Mouse (Mus musculus) embryo, embryonic 11 days (tissue): Measurements from ENCODE around the gene Foxn3.

Experiments
- DNase-seq: peaks from one replicate; pipeline ENCODE4 v3.0.0-alpha.2; 2015

Foxn3 gene

DNA sequence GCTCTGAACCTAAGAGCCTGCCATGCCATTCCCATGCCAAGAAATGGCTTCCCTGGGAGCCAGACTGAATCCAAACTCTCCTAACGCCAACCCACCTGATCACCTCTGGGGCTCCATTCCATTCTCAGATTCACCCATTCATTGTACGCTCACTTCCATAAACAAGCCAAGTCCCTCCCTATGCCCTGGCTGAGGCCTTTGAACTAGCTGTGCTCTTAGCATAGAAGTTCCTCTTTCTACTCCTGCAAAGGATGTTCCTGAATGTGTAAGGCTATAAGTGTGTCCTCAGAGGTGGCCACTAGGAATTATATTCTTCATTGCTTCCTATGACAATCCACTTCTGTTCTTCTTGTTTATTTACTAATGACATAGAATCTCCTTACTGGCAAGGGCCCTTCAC lies 40.5 kb downstream of the Foxn3 start:
- DNase-seq, result no peak

GRCm38 (mm10) chr12:99519862-99520261 lies 43.5 kb downstream of the Foxn3 start:
- DNase-seq, result no peak

GRCm38 (mm10) chr12:99519191-99519614 lies 44.2 kb downstream of the Foxn3 start:
- no peak for DNase-seq

DNA sequence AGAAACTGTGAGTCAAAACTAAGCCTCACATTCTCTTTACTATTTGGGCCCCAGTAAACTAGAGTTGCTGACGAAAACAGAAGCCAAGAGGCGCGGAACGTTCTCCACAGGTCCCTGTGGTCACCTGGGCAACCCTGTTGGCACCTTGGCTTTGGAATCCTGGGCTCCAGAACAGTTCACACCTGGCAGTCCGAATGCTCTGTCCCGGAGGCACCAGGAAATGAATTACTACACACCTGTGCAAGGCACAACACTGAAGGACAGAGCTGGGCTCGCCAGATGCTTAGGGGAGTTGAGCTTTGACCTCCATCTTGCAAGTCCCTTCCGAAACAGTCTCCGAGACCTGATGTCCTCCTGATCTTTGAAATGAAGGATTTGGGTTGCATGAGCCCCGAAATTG lies 44.7 kb downstream of the Foxn3 start:
- DNase-seq, result no peak

GRCm38 (mm10) chr12:99518126-99518525 lies 45.3 kb downstream of the Foxn3 start:
- DNase-seq, result no peak

DNA sequence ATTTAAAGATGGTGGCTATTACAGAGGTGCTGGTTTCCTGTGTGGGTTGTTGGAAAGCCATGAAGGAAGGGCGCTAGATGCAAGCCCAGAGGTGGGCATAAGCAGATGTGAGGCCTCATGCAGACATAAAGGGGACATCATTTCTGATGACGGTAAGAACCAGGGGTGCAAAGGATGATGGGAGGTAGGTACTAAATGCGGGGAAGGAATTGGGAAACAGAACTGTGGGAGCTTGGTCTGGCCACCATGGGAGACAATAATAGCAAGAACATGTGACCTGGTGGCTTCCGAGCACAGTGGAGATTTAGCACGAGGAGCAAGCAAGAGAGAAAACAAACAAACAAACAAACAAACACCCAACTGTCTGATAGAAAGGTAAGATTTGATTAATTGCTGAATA lies 46.1 kb downstream of the Foxn3 start:
- DNase-seq, result no peak

DNA sequence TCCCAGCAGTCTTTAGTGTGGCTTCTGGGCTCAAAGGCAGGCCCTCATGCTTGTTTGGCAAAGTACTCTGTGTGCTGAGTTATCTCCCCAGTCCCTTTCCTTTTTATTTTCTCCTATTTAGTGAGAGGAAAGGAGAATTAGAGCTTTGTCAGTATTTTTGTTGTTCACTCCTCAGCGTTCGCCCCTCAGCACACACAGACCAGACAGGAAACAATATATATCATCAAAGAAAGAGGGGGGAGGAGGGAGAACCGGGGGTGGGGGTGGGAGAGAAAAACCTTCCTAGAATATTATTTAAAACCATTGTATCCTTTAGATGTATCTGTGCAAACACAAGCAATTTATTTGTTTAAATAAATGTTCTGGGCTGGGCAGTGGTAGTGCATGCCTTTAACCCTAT lies 47.9 kb downstream of the Foxn3 start:
- no peak for DNase-seq

DNA sequence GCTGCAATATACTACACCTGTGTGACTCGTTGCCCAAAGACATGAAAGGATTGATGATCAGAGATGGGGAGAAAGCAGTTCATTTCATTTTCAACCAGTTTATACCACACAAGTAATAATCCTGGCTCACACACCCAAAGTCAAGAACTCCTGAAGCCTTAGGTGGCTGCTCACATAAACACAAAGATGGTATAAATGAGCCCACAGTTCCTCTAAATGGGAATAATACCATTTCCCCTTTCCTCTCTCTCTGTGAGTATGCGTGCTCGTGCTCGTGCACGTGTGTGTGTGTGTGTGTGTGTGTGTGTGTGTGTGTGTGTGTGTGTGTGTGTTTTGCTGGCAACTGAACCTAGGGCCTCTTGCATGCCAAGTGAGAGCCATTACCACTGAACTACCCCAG lies 51.7 kb downstream of the Foxn3 start:
- DNase-seq, result no peak

DNA sequence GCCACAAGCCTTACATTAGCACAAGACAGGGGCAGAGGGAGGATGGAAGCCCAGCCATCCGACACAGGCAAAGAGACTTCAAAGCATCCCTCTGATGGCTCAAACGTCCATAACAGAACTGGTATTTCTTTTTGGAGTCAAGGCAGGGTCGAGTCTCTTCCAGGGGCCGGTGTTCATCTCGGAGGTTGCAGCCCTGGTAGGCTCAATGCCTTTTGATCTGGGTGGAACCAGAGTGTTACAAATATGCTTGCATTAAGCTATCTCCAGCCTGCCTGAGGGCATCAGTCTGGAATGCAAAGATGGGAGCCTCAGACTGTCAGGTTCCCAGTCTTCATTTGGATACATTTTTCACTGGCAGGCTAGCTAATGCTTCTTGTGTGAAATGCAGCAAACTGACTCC lies 52.6 kb downstream of the Foxn3 start:
- no peak for DNase-seq

GRCm38 (mm10) chr12:99502225-99502624 lies 61.2 kb downstream of the Foxn3 start:
- DNase-seq, result no peak

GRCm38 (mm10) chr12:99498978-99499694 lies 64.2 kb downstream of the Foxn3 start:
- DNase-seq, result peak; percentile 59

- DNase-seq, result peak; percentile 27
Observed at GRCm38 (mm10) chr12:99498189-99498977, 65.0 kb downstream of the Foxn3 start.

DNA sequence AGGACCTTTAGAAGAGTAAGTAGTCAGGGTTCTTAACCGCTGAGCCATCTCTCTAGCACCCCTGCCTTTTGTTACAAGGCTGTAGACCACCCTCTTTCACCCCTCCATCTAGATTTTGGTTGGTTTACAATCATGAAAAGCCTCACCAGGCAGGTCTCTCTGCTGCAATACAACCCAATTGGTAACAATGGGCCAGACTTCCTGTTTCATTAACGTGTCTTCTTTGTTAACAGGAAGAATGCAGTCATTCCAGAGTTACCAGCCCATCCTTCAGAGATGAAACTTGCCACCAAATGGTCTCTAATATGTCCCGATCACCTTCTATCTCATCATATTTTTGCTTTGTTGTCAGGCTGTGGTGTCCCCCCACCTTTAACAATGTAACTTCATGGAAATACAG lies 66.4 kb downstream of the Foxn3 start:
- DNase-seq, result no peak

GRCm38 (mm10) chr12:99490216-99490615 lies 73.2 kb downstream of the Foxn3 start:
- no peak for DNase-seq

DNA sequence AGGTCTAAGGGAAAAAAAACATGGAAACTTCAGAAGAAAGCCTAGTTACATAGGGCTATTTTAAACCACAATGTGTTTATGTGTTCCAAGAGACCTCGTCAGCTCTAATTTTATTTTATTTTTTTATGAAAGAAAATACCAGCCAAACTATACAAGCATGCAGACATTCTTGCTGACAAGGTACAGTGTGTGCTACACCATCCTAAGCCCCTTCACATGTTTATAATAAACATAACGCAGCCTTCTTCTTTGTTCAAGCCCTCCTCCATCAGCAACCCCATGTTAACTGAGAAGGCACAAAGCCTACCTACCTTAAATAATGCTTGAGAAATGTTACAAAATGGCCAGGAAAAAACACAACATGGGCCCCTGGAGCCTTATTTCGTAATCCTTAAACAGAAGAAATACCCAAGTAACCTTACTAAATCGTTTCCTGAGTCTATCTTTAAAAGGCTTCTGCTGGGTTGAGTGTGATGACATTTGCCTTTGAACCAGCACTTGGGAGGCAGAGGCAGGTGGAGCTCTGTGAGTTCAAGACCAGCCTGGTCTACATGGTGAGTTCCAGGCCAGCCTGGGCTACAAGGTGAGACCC lies 74.3 kb downstream of the Foxn3 start:
- DNase-seq, result no peak

GRCm38 (mm10) chr12:99480372-99480771 lies 83.0 kb downstream of the Foxn3 start:
- no peak for DNase-seq

- no peak for DNase-seq
Observed at GRCm38 (mm10) chr12:99474176-99474575, 89.2 kb downstream of the Foxn3 start.

- no peak for DNase-seq
Observed at GRCm38 (mm10) chr12:99473406-99474133, 89.8 kb downstream of the Foxn3 start.

DNA sequence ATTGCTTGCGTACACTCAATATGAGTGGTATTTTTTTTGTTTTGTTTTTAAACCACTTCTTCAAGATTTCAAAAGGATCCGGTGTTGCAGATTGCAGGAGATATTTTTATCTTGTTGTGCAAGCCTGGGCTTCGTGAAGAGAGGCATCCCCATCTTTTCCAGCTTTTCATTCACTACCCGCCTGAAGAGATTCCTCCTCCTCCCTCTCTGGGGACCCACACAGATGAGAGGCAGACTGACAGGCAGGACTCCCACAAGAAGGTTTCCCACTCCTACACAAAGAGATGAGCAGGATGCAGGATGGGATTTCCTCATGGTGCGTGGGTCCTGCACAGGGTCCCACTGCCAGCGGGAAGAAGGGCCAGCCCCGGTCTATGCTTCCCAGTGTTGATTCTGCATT lies 92.0 kb downstream of the Foxn3 start:
- DNase-seq, result no peak

DNA sequence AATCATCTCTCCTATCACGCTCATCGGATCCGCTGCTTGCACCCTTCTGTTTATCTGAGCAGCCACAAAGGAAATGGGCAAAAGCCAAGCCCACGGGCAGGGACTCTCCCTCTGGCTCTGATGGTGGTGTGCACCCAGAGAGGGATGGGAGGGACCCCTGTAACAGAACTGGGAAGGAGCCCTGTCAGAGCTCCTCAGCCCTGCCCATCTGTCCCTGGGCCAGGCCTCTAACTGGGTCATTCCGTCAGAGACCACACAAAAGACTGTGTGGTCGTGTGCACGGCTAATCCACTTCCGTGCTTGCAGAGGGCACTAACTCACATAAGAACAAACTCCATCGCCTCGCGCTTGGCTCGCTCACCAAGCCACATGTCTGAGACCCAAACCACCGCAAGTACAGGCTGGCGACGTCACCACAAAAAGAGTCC lies 95.5 kb downstream of the Foxn3 start:
- peak; percentile 26 for DNase-seq

DNA sequence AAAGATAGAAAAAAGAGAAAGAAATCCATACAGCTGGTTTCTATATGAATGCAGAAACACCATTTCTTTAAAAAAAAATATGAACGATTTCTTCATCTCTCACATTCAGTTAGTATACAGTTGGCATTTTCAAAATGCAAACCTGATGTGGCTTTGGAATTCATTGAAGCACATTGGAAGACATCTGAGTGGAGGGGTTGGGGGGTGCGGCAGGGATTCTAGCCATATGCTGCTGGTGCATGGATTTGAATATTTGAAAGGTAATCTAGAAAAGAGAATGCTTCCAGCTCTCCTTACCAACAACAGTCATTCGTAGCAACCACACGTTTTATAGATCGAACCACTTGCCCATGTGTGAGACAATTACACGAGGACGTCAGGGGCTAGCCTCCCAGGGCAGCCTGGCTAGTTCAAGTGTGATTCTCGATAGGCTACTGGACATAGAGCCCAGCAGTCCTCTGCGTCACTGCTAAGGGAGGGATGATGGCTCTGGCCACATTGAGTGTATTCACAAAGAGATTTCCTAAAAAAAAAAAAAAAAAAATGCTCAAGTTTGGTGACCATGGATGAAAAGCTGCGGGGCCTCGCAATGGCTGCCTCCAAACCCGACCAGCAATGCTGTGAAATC lies 96.0 kb downstream of the Foxn3 start:
- no peak for DNase-seq

- no peak for DNase-seq
Observed at GRCm38 (mm10) chr12:99466426-99466825, 97.0 kb downstream of the Foxn3 start.

GRCm38 (mm10) chr12:99464291-99464690 lies 99.1 kb downstream of the Foxn3 start:
- no peak for DNase-seq
